Mouse (Mus musculus): ENCODE data around the gene Crtc3.

Gene Crtc3

DNA sequence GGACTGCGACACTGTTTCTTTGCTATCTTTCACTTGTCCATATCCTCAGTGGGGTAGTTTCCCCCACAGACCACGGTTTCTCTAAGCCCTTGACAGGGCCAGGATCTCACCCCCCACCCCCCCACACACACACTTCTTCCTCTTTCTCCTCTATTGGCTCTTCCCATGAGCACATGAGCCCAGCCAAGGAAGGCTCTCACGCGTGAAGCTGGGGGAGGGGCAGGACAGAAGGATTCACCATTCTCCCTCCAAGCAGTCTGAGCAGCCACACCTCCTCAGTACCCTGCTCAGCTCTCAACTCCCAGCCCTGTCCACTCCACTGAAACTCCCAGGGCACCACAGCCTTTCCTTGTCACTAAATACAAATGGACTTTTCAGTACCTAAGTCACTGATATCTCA lies 47.2 kb downstream of the Crtc3 start:
- no peak for DNase-seq (ENCODE audit: low spot score in 2 of 2)

GRCm38 (mm10) chr7:80639981-80640380 lies 48.7 kb downstream of the Crtc3 start:
- DNase-seq (ENCODE audit: low spot score in 2 of 2) = no peak

DNA sequence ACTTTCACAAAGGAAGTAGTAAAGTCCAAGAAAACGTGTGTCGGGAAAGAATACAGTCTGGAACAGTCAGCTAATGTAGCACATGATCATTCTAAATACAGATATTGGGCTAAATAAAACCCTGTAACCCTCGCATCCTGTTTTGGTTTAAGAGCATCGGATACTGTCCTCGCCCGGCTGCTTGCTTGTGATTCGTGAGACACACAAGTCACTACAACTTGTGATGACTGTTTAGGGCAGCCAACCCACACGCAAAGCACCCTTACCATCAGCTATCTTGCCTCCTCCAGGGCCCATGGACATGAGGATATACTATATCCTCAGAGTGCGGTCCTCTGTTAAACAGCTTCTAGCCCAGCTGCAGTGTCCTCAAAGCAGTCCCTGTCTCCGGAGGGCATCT lies 50.2 kb downstream of the Crtc3 start:
- no peak for DNase-seq (ENCODE audit: low spot score in 2 of 2)

- no peak for DNase-seq (ENCODE audit: low spot score in 2 of 2)
Measured at GRCm38 (mm10) chr7:80636953-80637800, 51.5 kb downstream of the Crtc3 start.

GRCm38 (mm10) chr7:80636288-80636952 lies 52.3 kb downstream of the Crtc3 start:
- no peak for DNase-seq (ENCODE audit: low spot score in 2 of 2)

GRCm38 (mm10) chr7:80635866-80636265 lies 52.8 kb downstream of the Crtc3 start:
- DNase-seq (ENCODE audit: low spot score in 2 of 2) = no peak

DNA sequence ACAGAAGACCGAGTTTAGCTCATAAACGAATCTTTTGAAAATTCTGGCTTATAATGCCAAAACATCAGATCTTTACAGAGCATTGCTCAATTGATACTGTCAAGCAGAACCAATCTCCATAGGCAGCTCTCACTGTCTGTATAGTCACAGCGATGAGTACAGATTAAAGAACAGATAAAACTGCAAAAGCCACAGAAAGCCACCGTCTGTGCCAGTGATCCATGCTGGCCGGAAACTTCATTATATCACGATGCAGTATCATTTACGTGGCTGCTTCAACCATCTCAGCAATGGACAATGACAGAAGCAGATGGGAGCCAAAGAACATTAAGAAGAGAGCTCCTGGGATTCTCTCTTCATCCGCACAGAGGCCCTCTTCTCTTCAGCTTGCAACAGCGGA lies 53.9 kb downstream of the Crtc3 start:
- DNase-seq (ENCODE audit: low spot score in 2 of 2) = no peak

GRCm38 (mm10) chr7:80633635-80634034 lies 55.0 kb downstream of the Crtc3 start:
- no peak for DNase-seq (ENCODE audit: low spot score in 2 of 2)

DNA sequence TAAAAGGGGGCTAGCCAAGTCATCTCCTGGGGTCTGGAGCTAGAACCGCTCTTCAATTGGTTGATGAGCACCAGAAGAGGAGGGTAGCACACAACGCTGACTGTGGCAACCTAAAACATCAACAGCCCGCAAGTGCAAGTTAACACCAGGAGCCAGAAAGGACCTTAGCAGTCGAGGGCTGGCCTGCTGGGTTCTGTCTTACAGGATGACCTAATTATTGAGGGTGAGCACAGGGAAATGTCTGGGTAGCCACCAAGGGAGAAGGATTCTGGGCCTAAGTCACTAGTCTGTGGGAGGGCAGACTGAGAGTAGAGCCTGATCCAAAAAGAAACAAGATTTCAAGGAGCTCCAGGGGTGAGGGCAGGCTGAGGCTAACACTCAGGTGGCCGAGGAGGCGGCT lies 56.7 kb downstream of the Crtc3 start:
- no peak for DNase-seq (ENCODE audit: low spot score in 2 of 2)

- peak in 1 of 2 experiments; percentile 48 for DNase-seq (ENCODE audit: low spot score in 2 of 2)
Measured at GRCm38 (mm10) chr7:80631405-80631804, 57.3 kb downstream of the Crtc3 start.

GRCm38 (mm10) chr7:80629369-80629768 lies 59.3 kb downstream of the Crtc3 start:
- DNase-seq (ENCODE audit: low spot score in 2 of 2) = no peak

DNA sequence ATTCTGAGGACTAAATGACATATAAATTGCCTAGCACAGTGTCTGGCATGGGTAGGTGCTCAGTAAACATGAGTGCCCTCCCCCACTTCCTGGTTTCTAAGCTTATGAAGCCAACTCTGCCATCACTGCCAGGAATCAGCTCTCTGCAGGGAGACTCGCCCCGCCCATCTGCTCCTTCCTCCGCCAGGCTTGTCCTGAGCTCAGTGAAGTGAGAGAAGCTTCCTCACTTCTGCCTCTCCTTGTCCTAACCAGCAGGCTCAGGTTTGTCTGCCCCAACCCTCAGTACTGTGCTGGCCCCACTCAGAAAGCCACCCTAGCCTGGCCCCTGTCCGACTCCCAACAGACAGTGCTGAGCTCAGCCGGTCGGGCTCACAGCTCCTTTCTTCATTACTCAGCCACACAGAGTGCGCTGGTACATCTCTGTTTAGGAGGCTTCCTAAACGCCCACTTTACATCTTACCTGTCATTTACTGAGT lies 59.9 kb downstream of the Crtc3 start:
- DNase-seq (ENCODE audit: low spot score in 2 of 2) = peak; percentile 72 to 73

DNA sequence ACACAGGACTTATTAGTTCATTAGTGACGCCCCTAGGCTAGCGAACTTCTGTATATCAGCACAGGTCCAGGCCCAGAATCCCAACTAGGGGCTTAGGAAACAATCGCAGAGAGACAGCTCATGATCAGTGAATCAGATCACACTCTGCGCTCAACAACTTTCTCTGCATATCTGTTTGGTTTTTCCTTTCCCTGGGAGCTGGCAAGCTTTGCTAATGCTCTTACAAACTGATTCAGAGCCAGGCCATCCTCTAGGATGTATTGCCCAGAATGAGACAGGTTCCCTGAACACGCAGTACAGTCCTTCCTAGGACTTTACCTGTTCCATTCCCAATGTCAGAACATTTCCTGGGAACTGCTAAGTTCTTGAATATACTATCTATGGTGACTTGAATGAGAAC lies 61.7 kb downstream of the Crtc3 start:
- DNase-seq (ENCODE audit: low spot score in 2 of 2) = no peak

DNA sequence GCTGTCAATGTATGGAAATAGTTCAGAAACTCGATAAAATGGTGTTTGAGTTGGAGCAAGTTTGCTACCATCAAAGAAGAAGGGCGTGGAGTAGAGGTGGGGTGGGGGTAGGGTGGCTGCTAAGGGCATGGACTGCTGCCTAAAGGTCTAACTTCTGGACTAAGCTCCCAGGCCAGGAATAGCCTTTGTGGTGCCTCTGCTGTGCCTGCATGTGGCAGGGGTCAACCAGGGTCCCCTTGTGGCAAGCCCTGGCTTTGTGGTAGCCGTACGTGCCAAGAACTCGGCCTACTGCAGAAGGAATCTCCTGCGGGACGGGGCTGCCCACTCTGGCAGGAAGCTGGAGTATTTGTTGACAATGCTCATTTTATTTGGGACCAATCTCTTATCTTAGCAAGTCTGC lies 62.8 kb downstream of the Crtc3 start:
- no peak for DNase-seq (ENCODE audit: low spot score in 2 of 2)

DNA sequence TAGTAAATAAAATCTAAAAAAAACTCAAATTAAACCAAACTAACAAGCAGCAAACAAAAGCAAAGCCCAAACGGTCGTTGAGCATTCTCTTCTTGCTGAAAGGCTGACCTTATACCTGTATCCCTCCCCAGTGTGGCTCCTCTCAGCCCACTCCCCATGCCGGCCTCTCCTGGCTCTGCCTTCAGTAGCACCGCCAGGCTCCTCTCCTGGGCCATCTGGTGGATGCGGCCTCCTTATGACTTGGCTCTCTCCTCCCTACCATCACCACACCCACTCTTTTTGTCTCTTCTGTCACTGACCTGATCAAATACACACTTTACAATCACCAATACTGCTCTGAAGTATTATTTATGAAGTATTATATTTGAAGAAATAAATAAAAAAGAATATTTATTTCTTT lies 65.4 kb downstream of the Crtc3 start:
- DNase-seq (ENCODE audit: low spot score in 2 of 2) = no peak

DNA sequence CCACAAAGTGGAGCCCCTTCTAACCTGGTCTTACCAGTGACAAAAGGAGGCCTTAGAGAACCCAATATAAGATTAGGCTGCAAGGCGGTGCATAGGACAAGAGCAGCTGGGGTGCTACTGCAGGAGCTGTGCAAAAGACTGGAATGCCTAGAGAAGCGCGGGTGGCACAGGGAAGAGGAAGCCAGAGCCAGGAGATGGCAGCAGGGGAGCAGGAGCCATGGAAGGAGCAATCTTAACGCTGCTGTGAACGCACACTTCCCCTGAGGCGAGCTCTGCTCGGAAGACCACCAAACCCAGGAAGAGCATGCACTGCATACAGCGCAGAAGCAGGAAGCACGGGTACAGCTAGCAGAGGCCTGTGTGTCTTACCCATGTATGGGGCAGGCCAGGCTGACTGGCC lies 72.6 kb downstream of the Crtc3 start:
- no peak for DNase-seq (ENCODE audit: low spot score in 2 of 2)

GRCm38 (mm10) chr7:80614042-80614441 lies 74.6 kb downstream of the Crtc3 start:
- DNase-seq (ENCODE audit: low spot score in 2 of 2) = no peak

- no peak for DNase-seq (ENCODE audit: low spot score in 2 of 2)
Measured at GRCm38 (mm10) chr7:80612191-80612787, 76.4 kb downstream of the Crtc3 start.

- DNase-seq (ENCODE audit: low spot score in 2 of 2) = no peak
Measured at GRCm38 (mm10) chr7:80611646-80612045, 77.0 kb downstream of the Crtc3 start.

DNA sequence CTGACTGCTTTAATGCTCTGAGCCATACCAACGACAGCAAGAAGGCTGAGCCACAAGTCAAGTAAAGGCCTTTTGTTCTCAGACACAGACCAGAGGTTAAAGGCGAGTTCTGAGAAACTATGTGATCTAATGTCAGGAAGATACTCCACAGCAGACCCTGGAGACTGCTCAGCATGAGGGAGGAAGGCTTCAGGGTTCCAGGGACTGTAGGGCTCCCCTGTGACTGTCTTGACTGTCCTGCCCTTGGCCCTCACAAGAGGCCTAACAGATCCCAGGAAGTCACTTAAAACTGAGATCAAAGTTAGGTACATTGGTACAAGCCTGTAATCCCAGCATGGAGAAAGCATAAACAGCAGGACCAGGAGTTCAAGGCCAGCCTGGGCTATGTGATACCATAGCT lies 81.2 kb downstream of the Crtc3 start:
- no peak for DNase-seq (ENCODE audit: low spot score in 2 of 2)

DNA sequence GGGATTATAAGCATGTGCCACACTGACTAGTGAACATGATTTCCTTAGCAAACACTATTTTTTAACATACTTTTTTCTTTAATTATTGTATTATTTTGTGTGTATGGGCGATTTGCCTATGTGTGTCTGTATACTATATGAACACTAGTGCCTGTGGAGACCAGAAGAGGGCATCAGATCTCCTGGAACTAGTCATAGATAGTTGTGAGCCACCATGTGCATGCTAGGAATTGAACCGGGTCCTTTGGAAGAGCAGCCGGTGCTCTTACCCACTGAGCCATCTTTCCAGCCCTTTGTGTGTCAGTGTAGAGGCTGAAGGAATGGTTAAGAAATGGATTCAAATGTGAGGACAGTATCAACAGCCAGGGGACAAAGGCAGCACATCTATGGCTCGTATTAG lies 82.2 kb downstream of the Crtc3 start:
- no peak for DNase-seq (ENCODE audit: low spot score in 2 of 2)

GRCm38 (mm10) chr7:80605557-80605930 lies 83.1 kb downstream of the Crtc3 start:
- DNase-seq (ENCODE audit: low spot score in 2 of 2) = no peak

All from thymus, postnatal 10 days (tissue).